Mouse (Mus musculus): ENCODE data around the gene Gm3411. TPM values are rescaled to one million over a fixed set of nuclear protein-coding genes. Genes with fewer than 3 reads are reported as not detected.

The Gm3411 gene
- not detected for total RNA-seq (2023)

DNA sequence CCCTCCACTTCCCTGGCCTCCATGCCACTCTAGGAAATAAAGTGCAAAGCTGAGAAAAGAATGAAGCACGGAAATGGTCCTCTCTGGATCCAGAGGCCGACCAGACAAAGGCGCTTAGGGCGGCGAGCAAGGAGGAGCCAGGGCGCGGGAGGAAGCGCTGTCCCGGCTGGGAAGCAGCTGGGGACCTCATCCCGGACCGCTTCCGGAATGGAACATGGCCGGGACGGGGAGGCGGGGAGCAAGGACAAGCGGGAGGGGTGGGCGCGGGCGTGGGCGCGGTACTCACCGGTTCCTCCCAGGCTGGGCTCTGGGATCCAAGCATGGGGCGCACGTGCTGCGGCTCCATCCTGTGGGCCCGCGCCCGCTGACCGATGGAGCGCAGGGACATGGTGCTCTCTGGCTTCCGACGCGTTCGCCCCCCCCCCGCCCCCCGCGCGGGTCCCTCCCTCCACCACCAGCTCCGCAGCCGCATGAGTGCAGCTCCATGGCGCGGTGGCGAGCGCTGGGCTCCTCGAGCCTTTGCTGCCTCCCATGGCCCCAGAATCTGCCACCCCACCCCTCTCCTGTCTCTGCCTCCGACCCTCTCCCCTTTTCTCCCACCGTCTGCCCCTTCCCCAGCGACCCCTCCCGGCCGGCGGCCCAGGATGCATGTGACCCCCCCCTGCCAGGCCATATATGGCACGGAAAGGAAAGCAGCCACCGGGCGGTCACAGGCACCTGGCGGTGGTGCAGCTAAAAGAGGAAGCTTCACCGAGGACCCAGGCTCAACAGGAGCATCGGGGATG lies at the start of gene Gm3411:
TSS of gene Gm3411 (minus strand) at position 320 of the 785 bp plus-strand sequence.

DNA sequence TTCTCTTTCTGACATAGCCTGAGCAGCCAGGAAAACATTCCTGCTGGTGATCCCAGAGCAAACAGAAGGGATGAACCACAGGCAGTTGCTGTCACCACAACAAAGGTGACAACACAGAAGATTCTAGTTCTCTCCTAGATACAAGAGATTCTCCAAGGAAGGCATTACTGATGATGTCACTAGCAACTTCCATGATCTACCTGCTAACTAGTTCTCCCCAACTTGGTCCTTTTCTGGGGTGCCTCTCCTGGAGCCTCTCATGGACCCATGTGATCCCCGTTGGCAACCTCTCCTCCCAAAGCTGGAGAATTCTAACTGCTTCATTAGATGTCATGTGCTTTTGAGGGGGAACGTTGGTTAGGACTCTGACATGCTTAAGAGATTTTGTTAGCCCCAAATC lies 17.7 kb upstream of the Gm3411 start, which contains the start of gene Gm21103:
TSS of gene Gm21103 (minus strand) at position 101 of the 400 bp plus-strand sequence.

DNA sequence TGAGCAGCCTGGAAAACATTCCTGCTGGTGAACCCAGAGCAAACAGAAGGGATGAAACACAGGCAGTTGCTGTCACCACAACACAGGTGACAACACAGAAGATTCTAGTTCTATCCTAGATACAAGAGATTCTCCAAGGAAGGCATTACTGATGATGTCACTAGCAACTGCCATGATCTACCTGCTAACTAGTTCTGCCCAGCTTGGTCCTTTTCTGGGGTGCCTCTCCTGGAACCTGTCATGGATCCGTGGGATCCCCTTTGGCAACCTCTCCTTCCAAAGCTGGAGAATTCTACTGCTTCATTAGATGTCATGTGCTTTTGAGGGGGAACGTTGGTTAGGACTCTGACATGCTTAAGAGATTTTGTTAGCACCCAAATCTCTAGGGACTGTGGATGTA lies 67.9 kb downstream of the Gm3411 start, which contains the start of gene Gm21560:
TSS of gene Gm21560 (minus strand) at position 101 of the 400 bp plus-strand sequence.

Other genes starting within 250 kb of the Gm3411 start
- gene Gm6337, start 229.0 kb downstream of the Gm3411 start, total RNA-seq (2023): not detected
- not detected for gene Gm8206, start 193.3 kb downstream of the Gm3411 start, total RNA-seq (2023)
- gene Gm3468, start 178.6 kb downstream of the Gm3411 start, total RNA-seq (2023): not detected
- gene Gm3476, start 161.4 kb downstream of the Gm3411 start, total RNA-seq (2023): not detected
- not detected for gene Gm21560, start 68.0 kb downstream of the Gm3411 start, total RNA-seq (2023)
- not detected for gene Gm21103, start 17.6 kb upstream of the Gm3411 start, total RNA-seq (2023)
- not detected for gene Gm3618, start 56.4 kb upstream of the Gm3411 start, total RNA-seq (2023)
- gene Gm16440, start 103.1 kb upstream of the Gm3411 start, total RNA-seq (2023): not detected
- gene Gm3591, start 125.2 kb upstream of the Gm3411 start, total RNA-seq (2023): not detected
- not detected for gene Gm3594, start 157.4 kb upstream of the Gm3411 start, total RNA-seq (2023)

Measured in CD8-positive naive resting alpha-beta T cell, adult 57 days (primary cell).